Mouse (Mus musculus) macrophage (primary cell): ENCODE results near the gene Cpox. TPM values are rescaled to one million over a fixed set of nuclear protein-coding genes. Genes with fewer than 3 reads are reported as not detected.

Source experiments
- H3K27ac ChIP-seq: fragments of 350-480 bp; formaldehyde crosslinking; 2 replicates; pipeline ENCODE4 v1.9.0; 2021
- H3K36me3 ChIP-seq: fragments of 350-480 bp; formaldehyde crosslinking; 2 replicates; pipeline ENCODE4 v1.9.0; 2021; ENCODE audit errors: inconsistent target
- H3K4me3 ChIP-seq: fragments of 350-480 bp; formaldehyde crosslinking; 2 replicates; pipeline ENCODE4 v1.9.0; 2021; ENCODE audit errors: inconsistent target
- H3K79me2 ChIP-seq: fragments of 350-480 bp; formaldehyde crosslinking; 2 replicates; pipeline ENCODE4 v1.9.0; 2021; ENCODE audit errors: inconsistent target
- WGBS: methylation state at CpG from one replicate; pipeline ENCODE4 v1.1.7; 2026; ENCODE audit warnings: inconsistent platforms; ENCODE audit not compliant: missing documents; 5-methylcytosine and 5-hydroxymethylcytosine counted together
- polyA plus RNA-seq: library from polyadenylated mRNA; stranded (reverse); fragments of 250-400 nt; gene quantifications from 3 replicates; pipeline ENCODE4 v1.2.4, GENCODE M21; 2018; ENCODE audit warnings: inconsistent platforms
- total RNA-seq, 78 experiments: library from RNA; depleted of rRNA; stranded (reverse); fragments of 250-400 nt; gene quantifications; 1 replicate in 9 of 78; 2 replicates in 24 of 78; 3 replicates in 43 of 78; 4 replicates in 2 of 78; pipeline ENCODE4 v1.2.4; 2018; ENCODE audit warnings: inconsistent platforms in 56 of 78

Cpox gene
- total RNA-seq (2018; cell fraction: chromatin; rRNA removed): 10 to 100 TPM in 2 of 26 experiments, 1 to 10 TPM in 16, under 1 TPM in 6, not detected in 2; 0.56 to 14.8 (median 2.4) TPM
- total RNA-seq (2018; cell fraction: cytosol; rRNA removed): 10 to 100 TPM in 5 of 26 experiments, 1 to 10 TPM in 21; 4.8 to 11.3 (median 8.2) TPM
- 10 to 100 TPM in 4 of 26 experiments, 1 to 10 TPM in 22; 2.0 to 12.2 (median 5.4) TPM for total RNA-seq (2018; cell fraction: nucleus; rRNA removed)
- polyA plus RNA-seq: 8.6 to 10.9 TPM (median 9.6 TPM) in 3 replicates

- under 1% methylated on average over 51 of the region's 51 CpGs for WGBS
- H3K27ac ChIP-seq: peak within 1 kb of the TSS; percentile 34; the same call in 1 of the 2 replicates
These were observed at the start of gene Cpox for GRCm38 (mm10) chr16:58669917-58670630. TSS of gene Cpox (plus strand) at chr16:58670292.

DNA sequence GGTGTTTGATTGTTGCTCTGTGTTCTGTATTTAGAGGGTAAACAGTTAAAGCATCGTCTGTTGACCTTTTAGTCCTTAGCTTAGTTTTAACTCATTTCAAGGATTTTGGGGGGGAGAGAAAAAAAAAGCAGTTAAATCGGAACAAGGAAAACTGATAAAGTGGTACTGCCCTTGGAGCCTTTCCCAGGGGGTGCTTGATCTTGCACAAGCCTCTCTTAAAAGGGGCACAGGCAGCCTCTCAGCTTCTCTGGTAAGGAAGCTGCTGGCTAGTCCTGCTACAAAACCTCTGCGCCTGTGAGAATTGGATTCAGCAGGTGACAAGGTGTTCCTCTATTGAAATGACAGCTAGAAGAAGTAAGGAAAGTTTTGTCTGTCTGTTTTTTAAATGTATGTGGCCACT lies 47.7 kb upstream of the Cpox start:
- Histone ChIP-seq H3K4me3 (no peak overlapping the region), H3K79me2 (no peaks in the 10 kb centered on the region), H3K27ac (no peak overlapping the region), H3K36me3 (no peaks in the 10 kb centered on the region)
- 78% methylated on average over 3 of the region's 3 CpGs for WGBS

More at GRCm38 (mm10) chr16:58669917-58670630, at the start of gene Cpox:
- peak within 1 kb of the TSS; percentile 60 for H3K4me3 ChIP-seq
- H3K36me3 ChIP-seq: peaks cover 14% of the 10 kb centered on the region; the same call in 1 of the 2 replicates
- no peaks in the 10 kb centered on the region for H3K79me2 ChIP-seq

- 88% methylated on average over 4 of the region's 4 CpGs for WGBS
- Histone ChIP-seq H3K27ac (no peak overlapping the region), H3K79me2 (no peaks in the 10 kb centered on the region), H3K36me3 (no peaks in the 10 kb centered on the region), H3K4me3 (no peak overlapping the region)
These were observed 47.0 kb upstream of the Cpox start for GRCm38 (mm10) chr16:58623114-58623513.

GRCm38 (mm10) chr16:58623944-58624343 lies 46.1 kb upstream of the Cpox start:
- WGBS: 89% methylated on average over 6 of the region's 6 CpGs

GRCm38 (mm10) chr16:58627597-58628335 lies 42.3 kb upstream of the Cpox start:
- H3K27ac ChIP-seq: no peak overlapping the region
- H3K79me2 ChIP-seq: no peaks in the 10 kb centered on the region
- H3K4me3 ChIP-seq: no peak overlapping the region
- 91% methylated on average over 4 of the region's 4 CpGs for WGBS
- H3K36me3 ChIP-seq: no peaks in the 10 kb centered on the region

More at GRCm38 (mm10) chr16:58623944-58624343, 46.1 kb upstream of the Cpox start:
- H3K36me3 ChIP-seq: no peaks in the 10 kb centered on the region
- no peak overlapping the region for H3K4me3 ChIP-seq
- H3K79me2 ChIP-seq: no peaks in the 10 kb centered on the region
- H3K27ac ChIP-seq: no peak overlapping the region

GRCm38 (mm10) chr16:58628336-58628680 lies 41.8 kb upstream of the Cpox start:
- no peak overlapping the region for H3K4me3 ChIP-seq
- H3K27ac ChIP-seq: no peak overlapping the region
- no peaks in the 10 kb centered on the region for H3K79me2 ChIP-seq
- no peaks in the 10 kb centered on the region for H3K36me3 ChIP-seq
- 100% methylated on average over 2 of the region's 2 CpGs for WGBS

DNA sequence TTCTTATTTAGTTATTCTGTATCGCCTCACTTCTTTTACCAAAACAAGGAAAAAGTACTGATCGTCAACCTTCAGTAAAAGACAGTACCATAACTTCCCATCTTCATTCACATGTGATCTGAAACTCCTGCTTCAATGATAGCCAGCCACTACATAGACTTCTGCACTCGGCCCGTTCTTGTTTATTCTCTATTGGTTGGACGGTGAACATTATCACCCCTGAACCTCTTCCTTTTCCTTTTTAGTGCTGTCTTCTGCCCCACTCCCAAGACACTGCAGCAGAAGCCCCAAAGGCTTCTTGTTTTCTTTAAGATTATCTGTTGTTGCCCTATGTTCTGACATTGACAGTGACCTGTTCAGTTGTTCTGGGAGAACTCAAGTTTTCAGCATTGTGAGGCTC lies 41.1 kb upstream of the Cpox start:
- Histone ChIP-seq H3K4me3 (no peak overlapping the region), H3K27ac (no peak overlapping the region), H3K79me2 (no peaks in the 10 kb centered on the region), H3K36me3 (no peaks in the 10 kb centered on the region)
- 93% methylated on average over 5 of the region's 5 CpGs for WGBS

- 89% methylated on average over 2 of the region's 2 CpGs for WGBS
- Histone ChIP-seq H3K27ac (no peak overlapping the region), H3K4me3 (no peak overlapping the region)
These were observed 40.4 kb upstream of the Cpox start for GRCm38 (mm10) chr16:58629736-58630135.

GRCm38 (mm10) chr16:58635866-58636265 lies 34.2 kb upstream of the Cpox start:
- 84% methylated on average over 2 of the region's 2 CpGs for WGBS
- Histone ChIP-seq H3K36me3 (no peaks in the 10 kb centered on the region), H3K79me2 (no peaks in the 10 kb centered on the region), H3K4me3 (no peak overlapping the region), H3K27ac (no peak overlapping the region)

More at GRCm38 (mm10) chr16:58629736-58630135, 40.4 kb upstream of the Cpox start:
- Histone ChIP-seq H3K36me3 (no peaks in the 10 kb centered on the region), H3K79me2 (no peaks in the 10 kb centered on the region)

DNA sequence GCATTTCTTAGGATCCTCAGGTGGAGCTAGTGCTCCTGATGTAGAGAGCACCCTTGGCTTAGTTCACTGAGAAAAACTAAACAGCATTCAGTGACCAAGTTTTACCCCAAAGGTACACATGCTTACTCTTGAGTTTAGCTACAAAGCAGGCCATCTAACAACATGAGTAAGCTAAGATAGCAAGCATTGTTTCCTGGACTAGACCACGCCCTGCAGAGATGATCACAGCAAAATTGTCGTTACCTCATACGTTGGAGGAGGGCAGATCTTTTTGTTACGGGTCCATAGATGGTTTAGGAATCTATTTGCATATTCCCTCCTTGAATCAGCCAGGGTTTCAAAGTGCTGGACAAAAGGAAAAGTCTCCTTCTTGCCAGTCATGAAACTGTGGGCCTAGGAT lies 32.6 kb upstream of the Cpox start:
- H3K79me2 ChIP-seq: no peaks in the 10 kb centered on the region
- no peak overlapping the region for H3K4me3 ChIP-seq
- no peaks in the 10 kb centered on the region for H3K36me3 ChIP-seq
- 89% methylated on average over 4 of the region's 4 CpGs for WGBS
- H3K27ac ChIP-seq: no peak overlapping the region

GRCm38 (mm10) chr16:58638016-58638415 lies 32.1 kb upstream of the Cpox start:
- H3K79me2 ChIP-seq: no peaks in the 10 kb centered on the region
- H3K4me3 ChIP-seq: no peak overlapping the region
- 86% methylated on average over 7 of the region's 7 CpGs for WGBS
- no peak overlapping the region for H3K27ac ChIP-seq
- H3K36me3 ChIP-seq: no peaks in the 10 kb centered on the region

- 69% methylated on average over 3 of the region's 3 CpGs for WGBS
- Histone ChIP-seq H3K36me3 (no peaks in the 10 kb centered on the region), H3K4me3 (no peak within 1 kb of the TSS), H3K27ac (no peak within 1 kb of the TSS), H3K79me2 (no peaks in the 10 kb centered on the region)
These were observed 31.4 kb upstream of the Cpox start, which contains the start of gene E330017A01Rik for GRCm38 (mm10) chr16:58638689-58639175. TSS of gene E330017A01Rik (minus strand) at chr16:58638739.

DNA sequence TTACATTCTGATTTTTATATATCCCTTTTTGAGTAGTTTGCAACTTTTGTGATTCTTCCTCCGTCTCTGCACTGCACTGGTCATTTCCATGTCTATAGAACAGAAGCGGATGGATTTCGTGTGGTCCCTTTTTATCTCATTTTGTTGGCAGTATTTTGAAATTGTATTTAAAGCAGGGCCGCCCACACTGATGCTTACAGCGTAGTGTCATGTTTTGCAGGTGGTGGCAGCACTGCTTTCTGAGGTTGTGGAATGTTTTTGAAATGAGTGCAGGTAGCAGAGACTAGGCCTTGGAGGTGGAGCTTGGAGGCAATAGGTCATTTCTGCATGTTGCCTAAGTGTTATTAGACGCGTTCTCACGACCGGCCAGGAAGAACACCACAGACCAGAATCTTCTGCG lies 20.1 kb upstream of the Cpox start:
- no peaks in the 10 kb centered on the region for H3K36me3 ChIP-seq
- H3K27ac ChIP-seq: no peak overlapping the region
- H3K4me3 ChIP-seq: no peak overlapping the region
- 96% methylated on average over 7 of the region's 10 CpGs for whole genome bisulfite sequencing
- no peaks in the 10 kb centered on the region for H3K79me2 ChIP-seq

DNA sequence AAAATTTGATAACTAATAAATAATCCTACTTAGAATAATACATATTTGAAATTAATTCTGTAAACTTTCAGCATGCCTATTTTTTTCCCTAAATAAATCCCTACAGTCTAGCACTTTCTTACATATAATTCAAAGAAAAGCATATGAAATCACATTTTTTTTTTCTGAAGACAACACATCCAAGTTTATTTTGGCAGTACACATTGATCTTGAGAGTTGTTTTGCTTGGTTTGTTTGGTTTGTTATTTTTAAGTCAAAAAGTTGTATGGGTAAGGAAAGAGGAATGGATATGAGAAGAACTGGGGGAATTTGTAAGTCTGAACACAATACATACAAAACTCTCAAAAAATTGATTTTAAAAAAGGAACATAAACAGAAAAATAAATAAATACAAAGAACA lies 14.3 kb upstream of the Cpox start:
- Histone ChIP-seq H3K4me3 (no peak overlapping the region), H3K27ac (no peak overlapping the region), H3K79me2 (no peaks in the 10 kb centered on the region), H3K36me3 (no peaks in the 10 kb centered on the region)

GRCm38 (mm10) chr16:58656526-58656925 lies 13.6 kb upstream of the Cpox start:
- Histone ChIP-seq H3K79me2 (no peaks in the 10 kb centered on the region), H3K27ac (no peak overlapping the region)
- WGBS: 94% methylated on average over 4 of the region's 4 CpGs

More at GRCm38 (mm10) chr16:58656526-58656925, 13.6 kb upstream of the Cpox start:
- no peaks in the 10 kb centered on the region for H3K36me3 ChIP-seq
- no peak overlapping the region for H3K4me3 ChIP-seq
